Mouse (Mus musculus): ENCODE measurements around the gene Glyr1.

Glyr1 gene

GRCm38 (mm10) chr16:5049774-5050234, at the start of gene Glyr1, which contains the start of gene Ubn1:
Glyr1 (minus strand) TSS chr16:5049863.
Ubn1 (plus strand) TSS chr16:5050057.
- DNase-seq (ENCODE audit: low read depth), result peak; percentile 99

DNA sequence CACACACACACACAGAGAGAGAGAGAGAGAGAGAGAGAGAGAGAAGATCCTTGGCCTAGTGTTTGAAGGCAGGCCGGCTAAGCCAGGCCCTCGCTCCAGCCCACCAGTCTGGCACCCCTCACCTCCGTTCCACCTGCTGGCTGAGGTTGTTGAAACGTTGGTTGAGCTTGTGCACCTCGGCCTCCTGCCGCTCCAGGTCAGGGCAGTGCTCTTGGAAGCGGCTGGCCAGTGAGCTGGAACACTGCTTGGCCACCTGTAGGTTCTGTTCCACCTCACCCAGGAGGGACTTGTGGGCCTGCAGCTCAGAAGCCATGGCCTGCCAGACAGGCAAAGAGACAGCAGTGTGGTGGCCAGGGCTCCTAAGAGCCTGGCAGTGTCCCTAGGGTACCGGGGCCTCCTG, 46.8 kb upstream of the Glyr1 start:
- DNase-seq (ENCODE audit: low read depth), result no peak

- no peak for DNase-seq (ENCODE audit: low read depth)
Observed at GRCm38 (mm10) chr16:5093285-5093684, 43.6 kb upstream of the Glyr1 start.

DNA sequence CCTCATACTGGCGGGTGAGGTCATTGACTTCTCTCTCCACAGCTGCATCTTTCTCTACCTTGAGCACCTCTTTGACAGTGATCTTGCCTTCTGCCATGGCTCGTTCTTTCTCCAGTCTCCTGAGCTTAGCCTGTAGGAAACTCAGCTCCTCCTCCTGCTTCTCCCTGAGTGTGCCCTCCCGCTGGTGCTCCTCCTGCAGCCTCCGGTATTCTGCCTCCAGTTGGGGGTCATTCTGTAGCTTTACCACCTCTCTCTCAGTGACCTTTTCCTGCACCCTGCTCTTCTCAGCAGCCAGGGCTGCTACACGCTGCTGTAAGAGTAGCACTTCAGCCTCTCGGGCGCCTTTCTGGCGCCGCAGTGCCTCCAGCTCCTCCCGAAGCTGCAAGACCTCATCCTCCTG, 39.4 kb upstream of the Glyr1 start:
- DNase-seq (ENCODE audit: low read depth), result no peak

DNA sequence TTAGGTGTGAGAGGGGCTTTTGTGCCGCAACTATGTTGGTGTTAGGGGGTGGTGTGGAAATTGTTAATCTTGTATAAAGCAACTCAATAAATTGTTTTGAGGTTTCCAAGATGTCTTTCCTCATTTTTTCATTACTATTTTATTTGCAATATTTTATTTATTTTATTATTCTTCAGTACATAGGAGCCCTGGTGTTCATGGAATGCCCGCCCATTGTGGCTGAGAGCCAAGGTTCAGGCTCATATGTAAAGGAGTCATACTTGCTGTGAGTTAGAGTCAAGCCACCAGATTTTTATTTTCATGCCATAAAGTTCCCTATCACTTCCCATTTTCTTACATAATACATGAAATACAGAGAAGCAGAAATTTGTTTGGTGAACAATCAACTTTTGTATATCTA, 36.5 kb upstream of the Glyr1 start:
- DNase-seq (ENCODE audit: low read depth), result no peak

DNA sequence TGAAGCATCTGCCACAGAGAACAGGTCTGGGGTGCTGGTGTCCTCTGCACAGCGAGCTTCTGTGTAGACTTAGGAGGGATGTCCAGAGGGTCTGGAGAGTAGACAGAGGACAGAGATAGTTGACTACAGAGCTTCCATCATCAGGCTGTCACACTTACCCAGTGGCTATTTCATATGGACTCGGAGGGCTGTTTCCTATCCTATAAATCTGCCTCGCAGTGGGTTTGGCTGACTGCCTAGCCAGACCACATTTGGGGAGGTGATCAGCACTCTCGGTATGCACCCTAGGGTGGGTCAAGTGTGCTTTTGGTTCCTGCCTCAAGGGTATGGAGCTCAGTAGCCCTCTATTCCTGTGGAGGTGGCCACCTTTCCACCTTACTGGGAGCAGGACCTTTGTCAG, 35.5 kb upstream of the Glyr1 start:
- no peak for DNase-seq (ENCODE audit: low read depth)

DNA sequence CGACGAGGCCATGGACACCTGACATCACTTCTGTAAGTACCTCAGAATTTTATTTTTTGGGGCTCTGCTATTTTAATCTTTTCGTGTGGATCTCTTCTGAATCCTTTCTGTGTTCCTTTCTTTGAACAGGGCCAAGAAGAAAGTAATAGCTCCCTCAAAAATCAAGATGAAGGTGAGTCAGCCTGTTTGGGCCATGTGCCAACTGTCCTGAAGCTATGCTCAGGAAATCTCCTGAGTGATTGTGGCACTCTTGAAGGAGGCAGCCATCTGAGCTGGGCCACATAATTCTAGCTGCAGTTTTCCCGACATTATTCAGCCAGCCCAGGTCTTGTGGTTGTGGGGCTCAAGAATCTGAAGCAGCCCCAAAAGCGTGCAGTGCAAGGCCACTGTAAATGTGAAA, 24.7 kb upstream of the Glyr1 start:
- DNase-seq (ENCODE audit: low read depth), result no peak

DNA sequence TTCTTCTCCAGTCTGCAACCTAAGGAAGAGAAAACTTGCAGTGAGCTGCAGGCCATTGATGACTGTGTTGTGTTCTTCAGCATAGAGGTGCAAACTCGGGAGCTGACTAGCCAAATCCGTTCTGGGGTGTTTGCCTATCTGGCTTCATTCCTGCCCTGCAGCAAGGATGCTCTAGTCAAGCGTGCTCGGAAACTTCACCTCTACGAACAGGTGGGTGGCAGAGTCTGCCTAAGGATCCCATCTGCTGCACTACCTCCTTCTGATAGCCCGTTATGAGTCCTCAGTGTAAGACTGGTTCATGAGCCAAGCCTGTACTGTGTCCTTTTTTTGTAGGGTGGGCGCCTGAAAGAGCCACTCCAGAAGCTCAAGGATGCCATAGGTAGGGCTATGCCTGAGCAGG, 22.3 kb upstream of the Glyr1 start:
- no peak for DNase-seq (ENCODE audit: low read depth)

- no peak for DNase-seq (ENCODE audit: low read depth)
Observed at GRCm38 (mm10) chr16:5070321-5070720, 20.7 kb upstream of the Glyr1 start.

DNA sequence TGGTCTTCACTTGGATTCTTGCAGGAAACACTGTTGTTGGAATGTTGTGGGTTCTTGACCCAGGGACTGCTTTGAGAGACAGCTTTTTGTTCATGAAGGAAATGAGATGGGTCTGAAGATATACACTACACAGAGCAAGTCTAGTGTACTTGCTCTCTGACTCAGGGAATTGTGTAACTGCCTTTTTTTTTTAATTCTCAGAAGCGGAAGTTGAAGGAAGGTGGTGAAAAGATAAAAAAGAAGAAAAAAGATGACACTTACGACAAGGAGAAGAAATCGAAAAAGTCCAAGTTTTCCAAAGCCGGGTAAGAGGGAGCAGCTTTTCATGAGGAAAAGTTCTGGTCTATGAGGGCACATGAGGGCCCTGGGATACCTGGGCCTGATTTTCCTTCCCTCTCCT, 13.8 kb upstream of the Glyr1 start:
- DNase-seq (ENCODE audit: low read depth), result no peak

GRCm38 (mm10) chr16:5058114-5058513, 8.5 kb upstream of the Glyr1 start:
- peak; percentile 47 for DNase-seq (ENCODE audit: low read depth)

GRCm38 (mm10) chr16:5050251-5051110, 818 bp upstream of the Glyr1 start:
- DNase-seq (ENCODE audit: low read depth), result peak; percentile 89

- no peak for DNase-seq (ENCODE audit: low read depth)
Observed at GRCm38 (mm10) chr16:5049182-5049773, 385 bp downstream of the Glyr1 start.

DNA sequence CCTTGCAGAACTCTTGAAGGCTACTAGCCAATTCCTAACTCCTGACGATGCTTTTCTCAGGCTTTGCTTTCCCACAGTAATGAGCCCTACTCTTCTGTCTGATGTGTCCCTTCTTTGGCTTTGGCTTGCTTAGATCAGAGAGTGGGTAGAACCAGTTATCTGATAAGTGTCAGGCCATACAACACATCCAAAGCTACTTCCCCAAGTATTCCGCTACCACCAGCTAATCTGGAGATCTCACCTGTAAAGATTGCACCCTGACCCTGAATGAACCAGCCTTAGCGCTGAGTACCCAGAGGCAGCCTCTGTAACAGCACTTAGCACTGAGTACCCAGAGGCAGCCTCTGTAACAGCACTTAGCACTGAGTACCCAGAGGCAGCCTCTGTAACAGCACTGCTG, 4.3 kb downstream of the Glyr1 start:
- DNase-seq (ENCODE audit: low read depth), result no peak

DNA sequence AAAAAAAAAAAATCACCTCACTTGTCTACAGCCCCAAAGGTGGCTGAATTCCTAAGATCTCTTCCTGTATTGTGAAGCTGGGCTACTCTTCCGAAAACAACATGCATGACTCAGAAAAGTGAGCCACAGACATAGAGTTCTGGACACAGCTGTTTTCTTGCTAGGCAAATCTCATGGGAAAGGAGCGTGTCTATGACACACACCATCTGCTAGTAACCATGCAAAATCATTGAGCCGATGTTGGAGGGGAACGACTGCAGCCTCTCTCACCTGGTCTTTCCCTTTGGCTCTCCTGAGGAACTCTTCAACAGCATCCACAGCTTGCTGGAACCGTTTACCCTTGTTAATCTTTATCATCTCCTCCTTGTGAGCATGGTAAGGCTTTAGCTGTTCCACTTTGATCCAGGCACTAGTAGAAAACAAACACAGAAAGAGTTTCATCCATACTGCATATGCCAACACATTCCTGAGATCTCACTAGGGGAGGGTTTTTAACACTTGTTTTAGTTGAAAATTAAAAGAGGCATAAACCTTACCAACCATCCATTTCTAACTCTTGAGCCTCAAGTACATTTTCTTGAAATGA, 12.9 kb downstream of the Glyr1 start:
- no peak for DNase-seq (ENCODE audit: low read depth)

DNA sequence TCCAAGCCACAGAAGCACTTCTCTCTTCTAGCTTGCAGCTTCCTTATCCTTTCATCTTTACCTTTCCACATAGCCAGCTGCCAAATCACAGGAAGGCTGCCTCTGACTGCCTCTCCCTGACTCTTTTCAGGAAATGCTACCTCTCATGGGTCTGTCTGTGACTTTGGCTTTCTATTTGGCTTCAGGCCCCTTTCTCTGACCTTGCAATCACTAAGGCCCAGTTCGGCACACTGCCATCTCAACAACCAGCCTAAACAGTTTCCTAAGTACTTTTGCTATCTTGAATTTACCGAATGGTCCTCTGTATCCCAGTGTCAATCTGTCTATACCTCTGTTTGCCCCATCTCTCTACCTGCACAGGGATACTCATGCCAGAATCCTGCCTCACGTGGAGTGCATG, 14.1 kb downstream of the Glyr1 start:
- DNase-seq (ENCODE audit: low read depth), result no peak

DNA sequence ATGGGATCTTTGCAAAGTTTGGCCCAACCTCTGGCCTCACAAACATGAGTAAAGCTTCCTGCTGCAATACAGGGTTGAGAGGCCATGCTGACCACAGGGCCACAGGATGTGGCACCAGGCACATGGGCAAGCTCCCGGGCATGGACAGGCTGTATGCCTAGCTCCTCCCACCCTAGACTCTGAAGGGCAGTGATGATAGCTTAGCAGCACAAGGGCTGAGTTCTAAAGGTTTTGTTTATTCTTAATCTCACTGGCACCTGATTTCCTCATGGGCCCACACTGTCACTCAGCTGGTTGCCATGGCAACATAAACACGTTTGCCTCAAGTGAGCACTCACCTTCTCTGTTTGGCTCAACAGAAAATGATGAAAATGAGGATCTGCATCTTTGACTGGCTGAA, 19.8 kb downstream of the Glyr1 start:
- peak; percentile 61 for DNase-seq (ENCODE audit: low read depth)

GRCm38 (mm10) chr16:5024021-5024420, 25.6 kb downstream of the Glyr1 start:
- DNase-seq (ENCODE audit: low read depth), result no peak

GRCm38 (mm10) chr16:5014578-5014977, 35.1 kb downstream of the Glyr1 start:
- no peak for DNase-seq (ENCODE audit: low read depth)

DNA sequence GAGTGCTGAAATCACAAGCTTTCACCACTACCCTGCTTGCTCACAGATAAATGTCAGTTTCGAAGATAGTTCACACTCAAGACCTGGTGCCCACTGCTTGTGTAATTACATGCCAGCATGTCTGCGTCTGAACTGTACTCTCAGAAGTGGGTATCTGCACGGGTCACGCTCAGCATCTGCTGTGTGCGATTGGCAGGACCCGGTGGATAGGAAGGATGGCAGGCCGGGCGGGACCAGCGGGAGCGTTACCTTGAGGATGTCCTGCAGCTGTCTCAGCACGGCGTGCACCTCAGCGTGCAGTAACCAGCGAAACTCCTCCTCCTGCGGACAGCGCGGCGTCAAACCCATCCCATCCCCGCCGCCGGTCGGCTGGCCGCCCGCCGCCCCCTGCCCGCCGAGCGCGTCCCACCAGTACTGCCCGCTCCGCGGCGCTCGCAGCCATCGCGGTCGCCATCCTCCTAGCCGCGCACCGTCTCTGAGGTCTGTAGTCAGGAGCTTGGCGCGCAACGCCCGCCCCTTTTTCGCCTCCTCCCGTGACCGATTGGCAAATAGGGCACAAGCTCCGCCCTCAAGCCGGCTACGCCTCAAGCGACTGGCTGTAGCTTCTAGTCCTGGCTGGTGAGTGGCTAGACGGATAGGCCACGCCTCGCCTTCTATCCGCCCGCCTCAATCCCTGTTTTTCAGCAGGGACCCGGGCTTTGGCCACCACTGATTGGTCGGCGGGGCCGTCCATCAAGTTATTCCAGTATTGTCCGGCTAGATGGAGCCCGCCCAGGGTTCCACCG, 36.4 kb downstream of the Glyr1 start, which contains the start of gene Rogdi:
TSS of gene Rogdi (minus strand) at position 500 of the 785 bp plus-strand sequence.
- DNase-seq (ENCODE audit: low read depth), result peak; percentile 98

DNA sequence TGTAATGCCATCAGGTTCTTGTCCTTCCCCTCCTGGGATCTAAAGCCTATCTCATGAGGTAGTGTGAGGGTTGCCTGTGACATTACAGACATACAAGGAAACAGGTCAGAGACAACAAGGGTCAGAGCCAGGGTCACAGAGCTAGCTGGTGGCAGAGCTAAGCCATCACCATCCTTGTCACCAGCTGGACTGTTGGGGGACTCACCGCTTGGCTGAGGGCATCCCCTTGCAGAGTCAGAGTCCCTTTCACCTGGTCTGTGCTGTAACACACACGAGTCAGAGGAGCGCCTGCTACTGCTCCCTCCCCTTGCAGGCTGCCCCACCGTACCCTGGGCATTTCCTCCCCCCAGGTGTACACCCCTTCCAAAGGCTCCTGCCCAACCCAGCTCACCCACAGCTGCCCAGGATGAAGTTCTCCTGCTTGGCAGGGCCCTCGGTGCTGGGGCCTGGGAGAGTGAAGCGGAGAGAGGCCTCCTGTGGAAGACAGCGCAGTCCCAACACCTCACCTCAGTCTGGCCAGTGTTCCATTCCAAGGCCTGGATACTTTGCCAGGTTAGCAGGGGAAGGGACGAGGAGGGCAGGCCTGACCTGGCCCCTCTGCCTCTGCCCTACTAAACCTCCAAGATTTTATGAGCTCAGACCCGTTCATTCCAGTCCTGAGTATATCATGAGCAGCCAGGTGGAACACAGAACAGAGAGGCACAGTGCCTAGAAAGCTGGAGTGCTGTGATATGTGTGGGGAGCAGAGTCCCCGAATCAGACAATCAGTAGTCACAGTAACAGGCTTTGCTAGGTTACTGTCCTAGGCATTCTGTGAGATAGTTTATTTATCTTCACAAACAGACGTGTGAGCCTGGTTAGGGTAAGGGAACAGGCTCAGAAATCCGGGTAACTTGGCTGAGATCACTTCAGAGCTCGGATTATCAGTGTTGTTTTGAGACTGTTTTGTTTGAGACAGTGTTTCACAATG, 37.3 kb downstream of the Glyr1 start:
- no peak for DNase-seq (ENCODE audit: low read depth)
